Mouse (Mus musculus) retina, postnatal 7 days (tissue): ENCODE results near the gene Cacna2d3.

ENCODE experiments used
- DNase-seq: peaks from one replicate; pipeline ENCODE4 v3.0.0-alpha.2; 2012; ENCODE audit warnings: low read depth, low spot score

The Cacna2d3 gene

GRCm38 (mm10) chr14:28948019-28948850, 773.4 kb downstream of the Cacna2d3 start:
- no peak for DNase-seq

- no peak for DNase-seq
Observed at GRCm38 (mm10) chr14:28932746-28933293, 788.8 kb downstream of the Cacna2d3 start.

DNA sequence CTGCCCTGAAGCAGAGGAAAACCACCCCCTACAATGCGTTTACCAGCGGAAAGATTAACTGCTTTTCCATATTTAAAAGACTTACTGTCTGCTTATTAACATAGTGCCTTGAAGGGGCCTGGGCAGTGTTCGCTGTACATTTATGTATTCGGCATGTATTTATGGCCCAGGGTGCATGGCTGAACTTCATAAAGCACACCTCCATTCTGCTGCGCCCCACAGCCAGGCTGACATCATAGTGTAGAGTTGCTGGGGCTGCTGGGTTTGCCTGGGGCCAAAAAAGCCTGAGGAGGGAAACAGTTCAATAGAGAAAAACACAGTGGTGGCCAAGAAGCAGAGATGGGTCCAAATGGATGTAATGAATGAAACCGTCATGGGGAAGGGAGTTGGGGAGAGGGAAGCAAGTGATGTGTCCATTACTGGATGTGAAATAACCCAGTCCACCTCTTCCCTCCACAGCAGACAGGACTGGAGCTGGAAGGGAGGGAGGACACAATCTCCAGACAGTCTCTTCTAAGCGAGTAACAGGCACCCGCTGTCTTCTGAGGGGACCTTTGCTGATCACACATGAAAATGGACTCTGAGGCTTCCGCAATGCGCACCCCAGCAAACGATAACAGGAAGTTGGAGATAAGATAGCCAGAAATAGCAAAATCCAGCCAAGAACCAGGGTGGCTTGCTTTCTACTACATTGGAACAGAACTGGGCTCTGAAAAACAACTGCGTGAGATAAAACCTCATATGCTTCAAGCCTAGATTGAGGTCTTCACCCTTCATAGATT, 798.3 kb downstream of the Cacna2d3 start:
- no peak for DNase-seq

DNA sequence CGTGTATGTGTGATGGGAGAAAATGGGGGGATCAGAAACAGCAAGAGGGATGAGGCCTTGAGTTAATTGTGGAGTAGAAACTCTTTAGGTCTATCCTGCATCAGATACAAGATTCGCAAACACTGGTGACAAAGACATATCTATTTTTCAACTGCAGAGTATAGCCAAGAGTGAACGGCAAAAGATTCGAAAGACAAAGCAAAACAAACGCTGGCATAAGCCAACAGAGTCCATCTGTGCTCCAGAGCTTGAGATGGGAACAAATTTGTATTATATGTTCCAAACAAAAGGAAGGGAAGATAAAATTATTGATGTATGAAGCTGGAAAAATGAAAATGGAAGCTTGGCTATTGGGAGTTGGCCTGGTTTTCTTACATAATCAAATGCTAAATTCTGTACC, 802.8 kb downstream of the Cacna2d3 start:
- DNase-seq, result no peak

- no peak for DNase-seq
Observed at GRCm38 (mm10) chr14:28915004-28915403, 806.7 kb downstream of the Cacna2d3 start.

- no peak for DNase-seq
Observed at GRCm38 (mm10) chr14:28907659-28908058, 814.0 kb downstream of the Cacna2d3 start.

DNA sequence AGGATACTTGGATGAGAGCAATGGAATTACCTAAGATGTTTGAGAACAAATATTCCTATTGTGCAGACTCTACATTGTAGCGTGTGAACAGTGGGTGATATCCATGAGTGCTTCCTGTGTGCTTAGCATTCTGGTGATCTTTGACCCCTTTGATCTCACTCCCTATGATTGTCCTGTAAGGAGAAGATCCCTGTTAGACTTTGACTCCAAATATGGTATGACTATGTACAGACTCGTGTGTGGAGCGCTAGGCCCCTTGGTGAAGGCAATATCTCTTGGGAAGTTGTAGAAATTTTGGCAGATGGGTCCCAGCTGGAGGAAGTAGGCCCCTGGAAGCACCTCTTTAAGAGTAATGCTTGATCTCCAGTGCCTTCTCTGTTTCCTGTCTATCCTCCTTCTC, 829.1 kb downstream of the Cacna2d3 start:
- DNase-seq, result no peak

GRCm38 (mm10) chr14:28887373-28887772, 834.3 kb downstream of the Cacna2d3 start:
- DNase-seq, result no peak

- no peak for DNase-seq
Observed at GRCm38 (mm10) chr14:28886661-28887060, 835.0 kb downstream of the Cacna2d3 start.

- DNase-seq, result no peak
Observed at GRCm38 (mm10) chr14:28870983-28871382, 850.7 kb downstream of the Cacna2d3 start.

DNA sequence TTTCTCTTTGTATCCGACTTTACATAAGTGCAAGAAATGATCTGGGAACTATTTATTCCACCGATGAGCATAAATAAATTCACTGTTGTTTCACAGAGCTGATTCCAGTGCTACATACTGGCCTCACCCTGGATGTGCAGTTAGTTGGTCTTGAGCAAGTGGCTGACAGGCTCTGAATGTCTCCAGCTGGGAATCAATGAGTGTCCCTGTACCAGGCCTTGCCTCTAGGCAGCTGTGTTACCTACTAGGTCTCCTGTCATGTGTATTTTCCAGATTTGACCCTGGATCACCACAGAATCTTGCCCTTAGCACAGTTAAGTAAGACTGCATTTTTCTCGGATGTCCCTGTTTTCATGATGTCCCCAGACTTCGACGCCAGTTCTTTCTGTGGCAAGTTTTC, 851.3 kb downstream of the Cacna2d3 start:
- no peak for DNase-seq

GRCm38 (mm10) chr14:28864925-28865324, 856.7 kb downstream of the Cacna2d3 start:
- no peak for DNase-seq

DNA sequence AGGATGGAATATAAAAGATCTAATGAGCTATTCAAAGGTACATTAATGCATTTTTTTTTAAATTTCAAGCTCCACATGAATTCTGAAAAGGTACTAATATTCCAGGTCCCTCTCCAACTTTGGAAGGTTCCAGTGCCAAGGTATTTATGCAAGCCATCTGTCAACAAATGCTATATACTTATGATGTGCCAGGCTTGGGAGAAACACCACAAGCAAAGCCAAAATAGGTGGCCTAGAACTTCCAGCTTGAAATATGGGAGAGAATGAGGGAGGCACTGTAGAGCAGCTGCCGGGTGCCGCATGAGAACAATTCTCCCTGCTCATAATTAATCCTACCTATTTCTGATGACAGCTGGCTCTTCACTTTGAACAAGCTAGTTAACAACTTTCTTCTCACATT, 860.5 kb downstream of the Cacna2d3 start:
- DNase-seq, result no peak
